Mouse (Mus musculus): ENCODE measurements at regions not wholly inside any gene's neighbourhood (a gene's known extent, or its start where the extent isn't known, plus 50 kb on each side); places are given as distances from the start of the nearest gene placed in this dataset.

DNA sequence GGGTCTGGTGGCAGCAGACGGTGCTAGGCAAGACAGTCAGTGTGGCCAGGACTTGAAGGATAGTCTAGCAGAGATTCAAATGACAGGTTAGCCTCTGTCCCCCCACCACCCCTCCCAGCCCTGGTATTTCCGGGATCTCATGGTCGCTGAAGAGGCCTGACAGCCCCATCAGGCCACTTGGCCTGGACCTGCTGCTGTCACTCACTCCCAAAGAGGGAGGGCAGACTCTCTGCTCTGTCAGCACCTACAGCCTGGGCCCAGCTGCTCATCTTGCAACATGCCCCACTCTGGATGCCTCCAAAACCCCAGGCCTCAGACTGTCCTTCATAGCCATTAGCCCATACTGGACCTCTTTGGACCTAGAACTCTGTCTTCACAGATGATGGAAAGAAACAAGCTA is 89.0 kb downstream of the Ephb3 start:
- H3K4me2 ChIP-seq (ENCODE audit: low read depth): no peak overlapping the region
- ATAC-seq (ENCODE audit: insufficient read depth, low FRiP score, low TSS enrichment) (no peak), DNase-seq (ENCODE audit: low spot score) (no peak)
- 0 out of 2 replicates have a peak, but pooled peaks cover 6% of the 10 kb centered on the region for H3K4me1 ChIP-seq (ENCODE audit: control insufficient read depth, insufficient read depth, low read length)
- H3K4me3 ChIP-seq (ENCODE audit: low read depth, low read length): no peak overlapping the region
- no peak overlapping the region for H3K9ac ChIP-seq (ENCODE audit: low read length)
- H3K27ac ChIP-seq (ENCODE audit: low read depth, low read length): no peak overlapping the region
- H3K27me3 ChIP-seq (ENCODE audit: control insufficient read depth, insufficient read depth, low read length): no peaks in the 10 kb centered on the region
- H3K9me3 ChIP-seq (ENCODE audit: control insufficient read depth, low read length): no peaks in the 10 kb centered on the region
- no peaks in the 10 kb centered on the region for H3K36me3 ChIP-seq (ENCODE audit: control insufficient read depth, insufficient read depth, low read length)
- WGBS: 33% methylated on average over 3 of the region's 3 CpGs

DNA sequence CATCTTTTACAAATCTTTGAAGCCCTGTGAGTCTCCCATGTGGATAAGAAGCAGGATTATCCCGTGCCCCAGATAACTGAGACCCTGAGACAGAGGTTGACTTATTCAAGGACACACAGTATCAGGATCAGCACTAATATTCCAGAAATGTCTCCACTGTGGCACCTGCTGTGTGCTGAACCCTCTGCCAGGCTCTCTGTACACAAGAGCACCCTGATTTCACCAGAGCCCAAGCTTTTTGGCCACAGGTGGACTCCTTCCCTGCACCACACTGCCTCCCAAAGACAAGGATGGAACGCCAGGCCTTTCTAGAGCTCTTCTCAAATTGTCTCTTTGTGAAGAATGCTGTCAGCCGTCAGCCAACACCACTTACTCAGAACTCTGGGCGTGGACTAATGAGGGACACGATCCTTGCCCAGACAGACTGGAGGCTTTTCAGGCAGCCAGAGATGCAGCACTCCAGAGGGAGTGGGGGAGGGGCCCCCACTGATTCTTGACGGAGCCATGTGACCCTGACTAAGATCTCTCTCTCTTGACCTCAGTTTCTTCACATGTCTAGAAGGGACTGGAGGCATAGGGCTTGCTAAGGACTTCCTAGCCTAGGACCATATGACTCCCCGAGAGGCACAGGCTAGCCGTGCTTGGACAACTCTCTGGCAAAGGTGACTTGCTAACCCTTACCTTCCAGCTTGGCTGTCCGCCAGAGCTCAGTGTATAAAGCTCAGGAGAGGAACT is 90.3 kb downstream of the Ephb3 start:
- DNase-seq (ENCODE audit: low spot score) (no peak), ATAC-seq (ENCODE audit: insufficient read depth, low FRiP score, low TSS enrichment) (no peak)
- Histone ChIP-seq H3K9ac (ENCODE audit: low read length) (no peak overlapping the region), H3K4me1 (ENCODE audit: control insufficient read depth, insufficient read depth, low read length) (0 out of 2 replicates have a peak, but pooled peaks cover 6% of the 10 kb centered on the region), H3K27ac (ENCODE audit: low read depth, low read length) (no peak overlapping the region), H3K4me2 (ENCODE audit: low read depth) (no peak overlapping the region), H3K4me3 (ENCODE audit: low read depth, low read length) (no peak overlapping the region), H3K27me3 (ENCODE audit: control insufficient read depth, insufficient read depth, low read length) (no peaks in the 10 kb centered on the region), H3K9me3 (ENCODE audit: control insufficient read depth, low read length) (no peaks in the 10 kb centered on the region), H3K36me3 (ENCODE audit: control insufficient read depth, insufficient read depth, low read length) (no peaks in the 10 kb centered on the region)
- WGBS: 42% methylated on average over 9 of the region's 9 CpGs

DNA sequence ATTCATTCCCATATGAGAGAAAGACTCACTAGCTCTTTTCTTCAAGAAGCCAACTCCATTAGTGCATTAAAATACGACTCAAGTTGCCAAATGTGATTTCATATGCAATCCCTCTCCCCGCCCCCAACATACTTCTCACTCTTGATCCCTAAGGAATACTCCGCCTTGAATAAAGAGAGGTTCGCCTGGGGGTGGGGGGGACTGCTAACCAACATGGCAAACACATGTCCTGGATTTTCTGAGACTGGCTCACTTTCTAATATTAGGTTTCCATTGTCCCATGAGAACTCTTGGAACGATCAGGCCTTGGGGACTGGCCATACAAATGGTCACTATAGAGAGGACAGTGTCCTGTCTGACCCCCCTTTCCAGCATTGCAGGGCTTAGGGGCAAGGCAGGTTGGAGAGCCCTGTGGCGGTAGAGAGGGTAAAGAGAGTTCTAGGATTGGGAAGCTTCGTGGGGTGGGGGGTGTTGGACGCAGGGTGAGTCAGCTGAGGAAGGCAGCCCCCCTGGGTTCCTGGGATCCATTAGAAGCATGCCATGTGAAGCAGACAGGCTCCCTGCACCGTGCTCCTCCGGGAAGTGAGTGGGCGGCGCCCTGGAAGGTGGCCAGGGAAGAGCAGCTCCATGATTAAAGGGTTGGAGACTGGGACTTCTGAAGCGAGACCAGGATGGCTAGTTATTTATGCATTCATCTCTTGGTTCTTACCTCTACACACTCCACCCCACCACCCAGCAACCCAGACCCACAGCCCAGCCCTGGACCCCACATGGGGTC is 91.6 kb downstream of the Ephb3 start:
- 73% methylated on average over 13 of the region's 13 CpGs for WGBS
- ATAC-seq (ENCODE audit: insufficient read depth, low FRiP score, low TSS enrichment) (no peak), DNase-seq (ENCODE audit: low spot score) (no peak)
- H3K4me1 ChIP-seq (ENCODE audit: control insufficient read depth, insufficient read depth, low read length): 0 out of 2 replicates have a peak, but pooled peaks cover 6% of the 10 kb centered on the region
- H3K36me3 ChIP-seq (ENCODE audit: control insufficient read depth, insufficient read depth, low read length): no peaks in the 10 kb centered on the region
- H3K9ac ChIP-seq (ENCODE audit: low read length): no peak overlapping the region
- no peaks in the 10 kb centered on the region for H3K9me3 ChIP-seq (ENCODE audit: control insufficient read depth, low read length)
- H3K4me2 ChIP-seq (ENCODE audit: low read depth): no peak overlapping the region
- H3K27ac ChIP-seq (ENCODE audit: low read depth, low read length): no peak overlapping the region
- no peaks in the 10 kb centered on the region for H3K27me3 ChIP-seq (ENCODE audit: control insufficient read depth, insufficient read depth, low read length)
- no peak overlapping the region for H3K4me3 ChIP-seq (ENCODE audit: low read depth, low read length)

DNA sequence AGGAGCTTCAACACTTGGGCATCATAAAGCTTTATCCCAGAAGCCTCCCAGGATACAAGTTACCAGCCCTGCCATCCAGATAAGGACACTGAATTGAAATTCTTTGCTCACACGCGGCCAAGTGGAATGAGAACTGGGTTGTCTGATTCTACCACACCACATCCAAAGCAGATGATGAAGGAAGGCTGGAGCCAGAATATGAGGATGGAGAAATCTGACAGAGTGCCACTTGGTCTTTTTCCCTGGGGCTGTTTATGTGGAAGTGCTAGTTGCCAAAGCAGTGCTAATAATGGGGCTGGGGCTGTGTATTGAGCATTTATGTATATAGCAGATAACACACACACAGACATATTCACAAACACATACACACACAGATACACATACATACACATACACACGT is 92.2 kb downstream of the Ephb3 start:
- ATAC-seq (ENCODE audit: insufficient read depth, low FRiP score, low TSS enrichment): no peak
- H3K36me3 ChIP-seq (ENCODE audit: control insufficient read depth, insufficient read depth, low read length): no peaks in the 10 kb centered on the region
- H3K9me3 ChIP-seq (ENCODE audit: control insufficient read depth, low read length): no peaks in the 10 kb centered on the region
- H3K4me3 ChIP-seq (ENCODE audit: low read depth, low read length): no peak overlapping the region
- 0 out of 2 replicates have a peak, but pooled peaks cover 6% of the 10 kb centered on the region for H3K4me1 ChIP-seq (ENCODE audit: control insufficient read depth, insufficient read depth, low read length)
- H3K27ac ChIP-seq (ENCODE audit: low read depth, low read length): no peak overlapping the region
- no peak overlapping the region for H3K4me2 ChIP-seq (ENCODE audit: low read depth)
- H3K27me3 ChIP-seq (ENCODE audit: control insufficient read depth, insufficient read depth, low read length): no peaks in the 10 kb centered on the region
- H3K9ac ChIP-seq (ENCODE audit: low read length): no peak overlapping the region
- no peak for DNase-seq (ENCODE audit: low spot score)
- WGBS: 81% methylated on average over 3 of the region's 3 CpGs

DNA sequence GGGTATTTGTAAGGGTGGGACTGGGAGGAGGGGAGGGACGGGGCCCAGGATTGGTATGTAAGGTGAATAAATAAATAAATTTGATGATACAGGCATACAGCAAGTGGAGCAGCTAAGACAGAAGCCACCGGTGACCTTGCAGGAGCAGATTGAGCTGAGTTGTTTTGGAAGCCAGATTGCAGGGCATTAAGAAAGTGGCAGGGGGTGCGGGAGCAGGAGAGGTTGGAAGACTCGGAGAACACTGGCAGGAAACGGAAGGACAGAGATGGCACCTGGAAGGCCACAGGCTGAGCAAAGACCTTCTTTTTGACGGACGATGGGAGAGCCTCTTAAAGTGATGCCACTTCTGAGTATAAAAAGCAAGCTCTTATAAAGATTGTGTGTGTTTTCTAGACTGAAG is 94.3 kb downstream of the Ephb3 start:
- Histone ChIP-seq H3K4me2 (ENCODE audit: low read depth) (no peak overlapping the region), H3K27me3 (ENCODE audit: control insufficient read depth, insufficient read depth, low read length) (no peaks in the 10 kb centered on the region), H3K9ac (ENCODE audit: low read length) (no peak overlapping the region), H3K9me3 (ENCODE audit: control insufficient read depth, low read length) (no peaks in the 10 kb centered on the region), H3K27ac (ENCODE audit: low read depth, low read length) (no peak overlapping the region), H3K4me3 (ENCODE audit: low read depth, low read length) (no peak overlapping the region), H3K36me3 (ENCODE audit: control insufficient read depth, insufficient read depth, low read length) (no peaks in the 10 kb centered on the region), H3K4me1 (ENCODE audit: control insufficient read depth, insufficient read depth, low read length) (0 out of 2 replicates have a peak, but pooled peaks cover 6% of the 10 kb centered on the region)
- 75% methylated on average over 7 of the region's 7 CpGs for WGBS
- ATAC-seq (ENCODE audit: insufficient read depth, low FRiP score, low TSS enrichment) (no peak), DNase-seq (ENCODE audit: low spot score) (no peak)

DNA sequence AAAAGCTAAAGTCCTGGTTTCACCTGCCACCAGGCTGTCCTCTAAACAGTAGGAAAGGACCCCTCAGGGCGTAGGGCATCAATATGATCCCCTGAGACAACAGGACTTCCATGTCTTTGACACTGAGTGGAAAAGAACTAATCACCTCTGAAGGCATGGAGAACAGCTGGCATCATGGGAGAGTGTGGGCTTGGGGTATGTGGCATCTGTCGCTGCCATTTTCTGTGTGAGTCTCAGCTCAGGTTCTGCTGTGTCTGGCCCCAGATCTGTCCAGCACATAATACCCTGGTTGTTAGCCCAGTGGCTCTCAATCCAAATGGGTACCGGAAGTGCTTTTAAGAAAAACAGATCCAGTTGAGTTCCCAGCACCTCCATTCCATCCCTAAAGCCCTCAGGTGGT is 101.3 kb downstream of the Ephb3 start:
- DNase-seq (ENCODE audit: low spot score) (no peak), ATAC-seq (ENCODE audit: insufficient read depth, low FRiP score, low TSS enrichment) (no peak)
- Histone ChIP-seq H3K9me3 (ENCODE audit: control insufficient read depth, low read length) (no peaks in the 10 kb centered on the region), H3K4me2 (ENCODE audit: low read depth) (no peak overlapping the region), H3K4me1 (ENCODE audit: control insufficient read depth, insufficient read depth, low read length) (peaks cover 5% of the 10 kb centered on the region; the same call in 1 of the 2 replicates), H3K4me3 (ENCODE audit: low read depth, low read length) (no peak overlapping the region), H3K27ac (ENCODE audit: low read depth, low read length) (no peak overlapping the region), H3K27me3 (ENCODE audit: control insufficient read depth, insufficient read depth, low read length) (no peaks in the 10 kb centered on the region), H3K36me3 (ENCODE audit: control insufficient read depth, insufficient read depth, low read length) (no peaks in the 10 kb centered on the region), H3K9ac (ENCODE audit: low read length) (no peak overlapping the region)
- 86% methylated on average over 3 of the region's 3 CpGs for WGBS

DNA sequence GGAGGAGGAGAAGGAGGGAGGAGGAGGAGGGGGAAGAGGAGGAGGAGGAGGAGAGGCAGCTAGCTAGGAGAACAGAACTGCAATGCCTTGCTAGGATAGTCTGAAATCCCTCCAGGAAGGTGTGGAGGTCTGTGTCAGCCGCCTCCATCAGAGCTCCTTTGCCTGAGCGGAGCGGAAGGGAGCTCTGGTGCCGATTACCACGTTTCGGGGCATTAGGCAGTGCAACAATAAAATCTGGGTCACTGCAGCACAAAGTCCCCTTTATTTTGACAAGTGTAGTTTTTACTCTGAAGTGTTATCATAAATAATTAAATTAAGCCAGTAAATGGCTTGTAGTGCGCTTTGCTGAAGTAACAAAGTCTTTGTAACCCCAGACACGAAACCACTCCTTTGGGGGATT is 104.0 kb downstream of the Ephb3 start:
- H3K4me3 ChIP-seq (ENCODE audit: low read depth, low read length): no peak overlapping the region
- no peaks in the 10 kb centered on the region for H3K36me3 ChIP-seq (ENCODE audit: control insufficient read depth, insufficient read depth, low read length)
- ATAC-seq (ENCODE audit: insufficient read depth, low FRiP score, low TSS enrichment): no peak
- H3K27me3 ChIP-seq (ENCODE audit: control insufficient read depth, insufficient read depth, low read length): no peaks in the 10 kb centered on the region
- peaks cover 5% of the 10 kb centered on the region; the same call in 1 of the 2 replicates for H3K4me1 ChIP-seq (ENCODE audit: control insufficient read depth, insufficient read depth, low read length)
- no peak overlapping the region for H3K4me2 ChIP-seq (ENCODE audit: low read depth)
- H3K9me3 ChIP-seq (ENCODE audit: control insufficient read depth, low read length): no peaks in the 10 kb centered on the region
- no peak overlapping the region for H3K9ac ChIP-seq (ENCODE audit: low read length)
- DNase-seq (ENCODE audit: low spot score): no peak
- no peak overlapping the region for H3K27ac ChIP-seq (ENCODE audit: low read depth, low read length)
- 54% methylated on average over 8 of the region's 8 CpGs for WGBS

DNA sequence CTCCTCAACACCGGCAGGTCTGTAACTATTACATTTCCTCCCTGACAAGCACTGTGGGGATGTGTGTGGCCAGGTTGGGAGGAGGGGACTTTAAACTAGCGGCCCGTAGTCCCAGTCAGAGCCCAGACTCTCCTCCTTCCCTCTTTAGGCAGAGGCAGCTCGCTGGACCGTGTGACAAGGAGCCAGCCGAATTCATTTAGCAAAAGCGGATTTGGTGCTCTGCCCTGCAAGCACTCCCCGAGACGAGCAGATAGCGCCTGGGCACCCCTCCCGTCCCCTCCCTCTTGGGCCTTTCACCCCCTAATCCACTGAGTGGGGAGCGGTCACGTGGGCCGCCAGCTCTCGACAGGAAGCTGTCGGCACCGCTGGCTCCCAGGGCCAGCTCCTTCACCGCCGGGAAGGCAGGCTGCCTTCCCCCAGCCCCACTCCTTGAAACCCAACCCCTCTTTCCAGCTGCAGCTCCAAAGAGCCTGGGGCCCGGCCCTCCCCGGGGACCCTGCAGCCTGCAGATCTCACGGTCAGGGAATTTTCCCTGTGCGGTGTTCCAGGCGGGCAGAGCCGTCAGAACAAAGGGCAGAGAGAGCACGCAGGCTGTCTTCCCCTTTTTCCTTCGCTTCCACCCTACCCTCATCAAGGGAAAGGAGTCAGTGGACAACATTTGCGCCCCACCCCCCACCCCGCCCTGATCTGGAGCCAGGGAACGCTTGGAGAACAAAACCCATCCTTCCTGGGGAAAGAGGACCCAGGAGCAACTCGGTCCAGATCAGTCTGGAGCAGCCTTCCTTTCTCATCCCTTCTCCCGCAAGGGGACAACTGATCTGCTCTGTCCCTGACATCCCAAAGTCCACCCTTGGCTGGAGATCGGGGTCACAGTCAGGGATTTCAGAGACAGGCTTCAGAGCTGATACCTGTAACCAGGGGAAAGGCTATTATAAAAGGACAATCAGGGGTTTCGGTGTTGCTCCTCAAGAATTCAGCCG is 106.4 kb downstream of the Ephb3 start:
- Histone ChIP-seq H3K36me3 (ENCODE audit: control insufficient read depth, insufficient read depth, low read length) (no peaks in the 10 kb centered on the region), H3K4me2 (ENCODE audit: low read depth) (peak overlapping the region; percentile 52), H3K9ac (ENCODE audit: low read length) (peak overlapping the region; percentile 71), H3K4me1 (ENCODE audit: control insufficient read depth, insufficient read depth, low read length) (peaks cover 5% of the 10 kb centered on the region; the same call in 1 of the 2 replicates), H3K27ac (ENCODE audit: low read depth, low read length) (peak overlapping the region; percentile 79), H3K4me3 (ENCODE audit: low read depth, low read length) (peak overlapping the region; percentile 27), H3K27me3 (ENCODE audit: control insufficient read depth, insufficient read depth, low read length) (no peaks in the 10 kb centered on the region), H3K9me3 (ENCODE audit: control insufficient read depth, low read length) (no peaks in the 10 kb centered on the region)
- ATAC-seq (ENCODE audit: insufficient read depth, low FRiP score, low TSS enrichment): peak; percentile 82
- 2% methylated on average over 35 of the region's 35 CpGs for WGBS
- peak; percentile 82 for DNase-seq (ENCODE audit: low spot score)
